Mouse (Mus musculus): ENCODE data around the gene Glyr1.

- TF ChIP-seq CTCF (IDR thresholded peaks at IDR 0.05; ENCODE audit: low read depth, low read length) (no peak), POLR2A (IDR thresholded peaks at IDR 0.05; ENCODE audit: extremely low read depth, insufficient read depth, low read length) (no peak)
These were observed 73.5 kb downstream of the Glyr1 start for GRCm38 (mm10) chr16:4976180-4976579.
